Mouse (Mus musculus) CH12.LX (cell line): ENCODE results near the gene Ndufa13. TPM values are rescaled to one million over a fixed set of nuclear protein-coding genes. Genes with fewer than 3 reads are reported as not detected.

Experiments used
- DNase-seq: peaks from one replicate; pipeline ENCODE4 v3.0.0-alpha.2; 2013; ENCODE audit errors: extremely low read depth
- H3K27ac ChIP-seq: 2 replicates; pipeline ENCODE4 v1.5.1; 2012; ENCODE audit warnings: low read depth, mild to moderate bottlenecking, control low read depth, moderate library complexity; ENCODE audit not compliant: insufficient read depth
- H3K27me3 ChIP-seq: replicated peaks from 2 replicates; pipeline ENCODE3; 2012; ENCODE audit warnings: inconsistent platforms
- H3K36me3 ChIP-seq, 2 experiments: replicated peaks in 1 of 2; 2 replicates each; pipeline versions ENCODE3 to v1.6.1; 2012; ENCODE audit warnings: inconsistent platforms in 1 of 2, low read length in 1 of 2, mild to moderate bottlenecking in 1 of 2, mixed read lengths in 1 of 2, moderate library complexity in 1 of 2; ENCODE audit not compliant: control insufficient read depth in 1 of 2, insufficient read depth in 1 of 2
- H3K4me1 ChIP-seq, 2 experiments: 2 replicates each; pipeline ENCODE4 v1.6.1; 2012; ENCODE audit warnings: inconsistent platforms in 1 of 2, moderate library complexity in 1 of 2; ENCODE audit not compliant: insufficient read depth in 2 of 2, control insufficient read depth in 1 of 2
- H3K4me2 ChIP-seq: 2 replicates; pipeline ENCODE4 v1.6.1; 2012; ENCODE audit warnings: low read depth, mild to moderate bottlenecking, control low read depth; ENCODE audit not compliant: poor library complexity, insufficient read depth, severe bottlenecking
- H3K4me3 ChIP-seq, 3 experiments: fragments of 150-350 bp in 1 of 3; sonication (generic) in 1 of 3; replicated peaks in 1 of 3; 2 replicates each; pipeline versions ENCODE3 to v1.5.1; 2011 to 2012; ENCODE audit warnings: low read depth in 2 of 3, low read length in 2 of 3, mild to moderate bottlenecking in 2 of 3, moderate library complexity in 2 of 3, control low read depth in 1 of 3, improper control_type of control experiment in 1 of 3, inconsistent platforms in 1 of 3, mixed read lengths in 1 of 3; ENCODE audit not compliant: poor library complexity in 1 of 3
- H3K79me2 ChIP-seq: replicated peaks from 2 replicates; pipeline ENCODE4 v1.6.1; 2012; ENCODE audit warnings: mild to moderate bottlenecking, moderate library complexity; ENCODE audit not compliant: control insufficient read depth, poor library complexity, insufficient read depth, severe bottlenecking; ENCODE audit errors: extremely low read depth
- H3K9ac ChIP-seq: 2 replicates; pipeline ENCODE4 v1.6.1; 2012; ENCODE audit warnings: low read depth, mild to moderate bottlenecking, control low read depth, moderate library complexity; ENCODE audit not compliant: insufficient read depth
- H3K9me3 ChIP-seq: replicated peaks from 2 replicates; pipeline ENCODE3; 2012; ENCODE audit warnings: low read length, inconsistent platforms, mixed read lengths
- BHLHE40 ChIP-seq: IDR thresholded peaks from 2 replicates; pipeline ENCODE4 v1.6.1; 2011; ENCODE audit warnings: mild to moderate bottlenecking, low read depth, low read length, improper control_type of control experiment
- CHD2 ChIP-seq: IDR thresholded peaks from 2 replicates; pipeline ENCODE4 v1.6.1; 2011; ENCODE audit warnings: low read length, improper control_type of control experiment
- CTCF ChIP-seq, 2 experiments: IDR thresholded peaks in 1 of 2; conservative IDR thresholded peaks in 1 of 2; 2 replicates each; pipeline ENCODE4 v1.5.1; 2011 to 2012; ENCODE audit warnings: low read depth in 2 of 2, low read length in 2 of 2, improper control_type of control experiment in 1 of 2, inconsistent platforms in 1 of 2, mild to moderate bottlenecking in 1 of 2, moderate library complexity in 1 of 2
- ELF1 ChIP-seq: IDR thresholded peaks from 2 replicates; pipeline ENCODE4 v1.6.1; 2014; ENCODE audit warnings: low read depth, mild to moderate bottlenecking, inconsistent platforms, low read length, improper control_type of control experiment
- EP300 ChIP-seq: IDR thresholded peaks from 2 replicates; pipeline ENCODE4 v1.6.1; 2011; ENCODE audit warnings: low read length, improper control_type of control experiment
- ETS1 ChIP-seq: conservative IDR thresholded peaks from 2 replicates; pipeline ENCODE4 v1.6.1; 2012; ENCODE audit warnings: low read depth, mild to moderate bottlenecking, inconsistent platforms, low read length, improper control_type of control experiment, moderate library complexity
- HCFC1 ChIP-seq: IDR thresholded peaks from 2 replicates; pipeline ENCODE4 v1.6.1; 2012; ENCODE audit warnings: low read depth, mild to moderate bottlenecking, inconsistent platforms, low read length, improper control_type of control experiment
- IRF4 ChIP-seq: IDR thresholded peaks from 2 replicates; pipeline ENCODE4 v1.6.1; 2014; ENCODE audit warnings: low read depth, mild to moderate bottlenecking, inconsistent platforms, low read length, improper control_type of control experiment
- JUN ChIP-seq: IDR thresholded peaks from 2 replicates; pipeline ENCODE4 v1.6.1; 2011; ENCODE audit warnings: low read depth, mild to moderate bottlenecking, low read length, improper control_type of control experiment, moderate library complexity; ENCODE audit not compliant: insufficient read depth
- JUND ChIP-seq: conservative IDR thresholded peaks from 2 replicates; pipeline ENCODE4 v1.6.1; 2011; ENCODE audit warnings: low read depth, low read length, improper control_type of control experiment
- KAT2A ChIP-seq: IDR thresholded peaks from 2 replicates; pipeline ENCODE4 v1.6.1; 2012; ENCODE audit warnings: low read length, improper control_type of control experiment, inconsistent platforms; ENCODE audit not compliant: insufficient replicate concordance
- MAX ChIP-seq: IDR thresholded peaks from 2 replicates; pipeline ENCODE4 v1.6.1; 2011; ENCODE audit warnings: low read length, improper control_type of control experiment
- MAZ ChIP-seq: IDR thresholded peaks from 2 replicates; pipeline ENCODE4 v1.6.1; 2012; ENCODE audit warnings: low read depth, mild to moderate bottlenecking, inconsistent platforms, low read length, improper control_type of control experiment, moderate library complexity
- MXI1 ChIP-seq: IDR thresholded peaks from 2 replicates; pipeline ENCODE4 v1.6.1; 2011; ENCODE audit warnings: mild to moderate bottlenecking, low read depth, low read length, improper control_type of control experiment
- MYC ChIP-seq: IDR thresholded peaks from 2 replicates; pipeline ENCODE4 v1.6.1; 2011; ENCODE audit warnings: low read depth, mild to moderate bottlenecking, improper control_type of control experiment, low read length
- NRF1 ChIP-seq: IDR thresholded peaks from 2 replicates; pipeline ENCODE4 v1.6.1; 2014; ENCODE audit warnings: low read depth, mild to moderate bottlenecking, inconsistent platforms, low read length, improper control_type of control experiment, moderate library complexity
- POLR2A ChIP-seq: IDR thresholded peaks from 2 replicates; pipeline ENCODE4 v1.6.1; 2011; ENCODE audit warnings: low read depth, mild to moderate bottlenecking, improper control_type of control experiment, low read length
- RAD21 ChIP-seq: IDR thresholded peaks from 2 replicates; pipeline ENCODE4 v1.6.1; 2011; ENCODE audit warnings: low read depth, mild to moderate bottlenecking, low read length, improper control_type of control experiment, moderate library complexity
- RCOR1 ChIP-seq: conservative IDR thresholded peaks from 2 replicates; pipeline ENCODE4 v1.6.1; 2012; ENCODE audit warnings: low read depth, mild to moderate bottlenecking, inconsistent platforms, low read length, improper control_type of control experiment
- SIN3A ChIP-seq: IDR thresholded peaks from 2 replicates; pipeline ENCODE4 v1.6.1; 2012; ENCODE audit warnings: low read length, improper control_type of control experiment, inconsistent platforms
- SMC3 ChIP-seq: IDR thresholded peaks from 2 replicates; pipeline ENCODE4 v1.6.1; 2011; ENCODE audit warnings: low read depth, low read length, improper control_type of control experiment
- TCF12 ChIP-seq: IDR thresholded peaks from 2 replicates; pipeline ENCODE4 v1.6.1; 2014; ENCODE audit warnings: low read depth, mild to moderate bottlenecking, inconsistent platforms, low read length, improper control_type of control experiment
- UBTF ChIP-seq: IDR thresholded peaks from 2 replicates; pipeline ENCODE4 v1.6.1; 2012; ENCODE audit warnings: low read depth, mild to moderate bottlenecking, inconsistent platforms, low read length, improper control_type of control experiment, moderate library complexity
- USF1 ChIP-seq: IDR thresholded peaks from 2 replicates; pipeline ENCODE4 v1.6.1; 2014; ENCODE audit warnings: low read depth, mild to moderate bottlenecking, inconsistent platforms, low read length, improper control_type of control experiment
- USF2 ChIP-seq: conservative IDR thresholded peaks from 2 replicates; pipeline ENCODE4 v1.6.1; 2011; ENCODE audit warnings: low read depth, low read length, improper control_type of control experiment
- ZC3H11A ChIP-seq: IDR thresholded peaks from 2 replicates; pipeline ENCODE4 v1.6.1; 2012; ENCODE audit warnings: low read depth, mild to moderate bottlenecking, inconsistent platforms, low read length, improper control_type of control experiment
- ZMIZ1 ChIP-seq: IDR thresholded peaks from 2 replicates; pipeline ENCODE4 v1.6.1; 2012; ENCODE audit warnings: low read depth, mild to moderate bottlenecking, inconsistent platforms, low read length, improper control_type of control experiment
- ZNF384 ChIP-seq: IDR thresholded peaks from 2 replicates; pipeline ENCODE4 v1.6.1; 2012; ENCODE audit warnings: low read depth, low read length, improper control_type of control experiment, inconsistent platforms
- dilution Hi-C: fragments of 300-500 bp; cut with MboI; formaldehyde crosslinking; loops from 2 replicates; pipeline ENCODE4 v1.14.3; 2020; ENCODE audit warnings: low sequenced_read_pairs; ENCODE audit not compliant: extremely low pct_unique_long_range_greater_than_20kb, extremely low pct_ligation_motif_present
- in situ Hi-C: fragments of 300-500 bp; cut with MboI; formaldehyde crosslinking; loops from 3 replicates; pipeline ENCODE4 v1.14.3; 2019; ENCODE audit warnings: low sequenced_read_pairs, low pct_ligation_motif_present, low pct_unique_long_range_greater_than_20kb, mixed read lengths
- polyA plus RNA-seq: library from polyadenylated mRNA; unstranded; fragments of >175 nt; gene quantifications from 2 replicates; pipeline ENCODE4 v1.2.1, GENCODE M21; 2012; ENCODE audit warnings: low read depth; ENCODE audit not compliant: insufficient read length
- total RNA-seq, 2 experiments: library from RNA; depleted of rRNA; stranded (reverse); fragments of 300-350 nt in 1 of 2; fragments of >200 nt in 1 of 2; gene quantifications; 2 replicates each; pipeline ENCODE4 v1.2.3; 2012 to 2014

Ndufa13 gene
- total and polyA plus RNA-seq, 3 experiments = 74.7 to 177 (median 90.1) TPM

GRCm38 (mm10) chr8:69874155-69874554, 28.2 kb downstream of the Ndufa13 start:
- Histone ChIP-seq H3K4me3 (no peak overlapping the region), H3K4me1 (no peaks in the 10 kb centered on the region), H3K27me3 (no peaks in the 10 kb centered on the region), H3K79me2 (no peaks in the 10 kb centered on the region), H3K27ac (no peak overlapping the region), H3K36me3 (no peaks in the 10 kb centered on the region), H3K4me2 (no peak overlapping the region), H3K9ac (no peak overlapping the region), H3K9me3 (no peaks in the 10 kb centered on the region)
- dilution Hi-C loops (no loop called here), in situ Hi-C loops (no loop called here)
- TF ChIP-seq MYC (peak; percentile 35; the same call in 1 of the 2 replicates), CTCF (conservative IDR thresholded peaks at IDR 0.05 in 1 of 2, IDR thresholded peaks at IDR 0.05 in 1 of 2; ENCODE audit: low read depth in 2 of 2, low read length in 2 of 2) (peak; percentile 90 to 95), MAX (no peak), USF1 (no peak), CHD2 (no peak), ZNF384 (0 out of 2 replicates have a peak, but pooled peaks have one; percentile 32), MXI1 (no peak), RAD21 (peak; percentile 92), SIN3A (peak; percentile 37; the same call in 1 of the 2 replicates), USF2 (no peak), MAZ (no peak), POLR2A (no peak), ELF1 (peak; percentile 35; the same call in 1 of the 2 replicates), EP300 (0 out of 2 replicates have a peak, but pooled peaks have one; percentile 8), ZMIZ1 (no peak), TCF12 (0 out of 2 replicates have a peak, but pooled peaks have one; percentile 29), JUN (no peak), BHLHE40 (no peak), HCFC1 (no peak), UBTF (no peak), SMC3 (peak; percentile 91), KAT2A (no peak), IRF4 (peak; percentile 25; the same call in 1 of the 2 replicates), RCOR1 (no peak), NRF1 (no peak), ZC3H11A (peak; percentile 68), ETS1 (no peak), JUND (peak; percentile 31; the same call in 1 of the 2 replicates)
- DNase-seq = peak; percentile 55
